Mouse (Mus musculus): ENCODE results near the gene Myl12a.

- TF ChIP-seq CTCF (IDR thresholded peaks at IDR 0.05) (no peak), POLR2A (IDR thresholded peaks at IDR 0.05; ENCODE audit: insufficient read depth, low read depth, low read length) (peak; percentile 83), EP300 (IDR thresholded peaks at IDR 0.05; ENCODE audit: insufficient read depth, low read depth, low read length) (0 out of 2 replicates have a peak, but pooled peaks have one; percentile 8)
Measured at GRCm38 (mm10) chr17:70990403-70991303, 12.0 kb downstream of the Myl12a start.

Data from heart, adult 2 months (tissue).